Mouse (Mus musculus) monocyte, adult 5-6 weeks (primary cell): ENCODE results near the gene Ssbp4. TPM values are rescaled to one million over a fixed set of nuclear protein-coding genes. Genes with fewer than 3 reads are reported as not detected.

Source experiments
- ATAC-seq: fragments of 153-309, 156-312 bp; replicated peaks from 2 replicates; pipeline ENCODE4 v1.8.0; 2017; ENCODE audit warnings: mild to moderate bottlenecking; ENCODE audit not compliant: low TSS enrichment, insufficient number of reproducible peaks, severe bottlenecking, poor library complexity, low FRiP score
- total RNA-seq: library from RNA; stranded (forward); fragments of 200-1000, 200-491, 200-594 nt; gene quantifications from 3 replicates; pipeline ENCODE4 v1.2.3, GENCODE M21; 2017

Ssbp4 gene
- total RNA-seq, 1 experiment from 2014 or later, result 83.1 TPM

- ATAC-seq, result no peak
Observed at GRCm38 (mm10) chr8:70562802-70563201, 45.9 kb downstream of the Ssbp4 start.

- 0 out of 2 replicates have a peak, but pooled peaks have one; percentile 19 for ATAC-seq
Observed at GRCm38 (mm10) chr8:70561809-70562535, 46.7 kb downstream of the Ssbp4 start.

- no peak for ATAC-seq
Observed at GRCm38 (mm10) chr8:70561357-70561756, 47.3 kb downstream of the Ssbp4 start.

GRCm38 (mm10) chr8:70560564-70560963 lies 48.1 kb downstream of the Ssbp4 start:
- no peak for ATAC-seq

GRCm38 (mm10) chr8:70560096-70560495 lies 48.6 kb downstream of the Ssbp4 start:
- peak; percentile 56 for ATAC-seq

GRCm38 (mm10) chr8:70558983-70559382 lies 49.7 kb downstream of the Ssbp4 start:
- no peak for ATAC-seq

GRCm38 (mm10) chr8:70558334-70558733 lies 50.3 kb downstream of the Ssbp4 start:
- no peak for ATAC-seq

GRCm38 (mm10) chr8:70555079-70555747 lies 53.5 kb downstream of the Ssbp4 start:
- ATAC-seq, result no peak

GRCm38 (mm10) chr8:70553740-70554139 lies 54.9 kb downstream of the Ssbp4 start:
- no peak for ATAC-seq

GRCm38 (mm10) chr8:70552836-70553235 lies 55.8 kb downstream of the Ssbp4 start:
- ATAC-seq, result no peak

- ATAC-seq, result no peak
Observed at GRCm38 (mm10) chr8:70551558-70552161, 57.0 kb downstream of the Ssbp4 start.

GRCm38 (mm10) chr8:70549412-70550184 lies 59.1 kb downstream of the Ssbp4 start:
- no peak for ATAC-seq

- ATAC-seq, result no peak
Observed at GRCm38 (mm10) chr8:70547762-70548161, 60.9 kb downstream of the Ssbp4 start.

Other genes starting within 250 kb of the Ssbp4 start
- gene Comp, start 235.3 kb downstream of the Ssbp4 start, total RNA-seq, result 0.11 to 4.1 TPM (median 0.19 TPM) in 3 replicates
- gene Crtc1, start 169.3 kb downstream of the Ssbp4 start, total RNA-seq, result 1.8 to 7.0 TPM (median 6.5 TPM) in 3 replicates
- 3.3 to 8.3 TPM (median 3.4 TPM) in 3 replicates for gene Klhl26, start 131.9 kb downstream of the Ssbp4 start, total RNA-seq
- gene Tmem59l, start 121.5 kb downstream of the Ssbp4 start, total RNA-seq, result not detected in 3 replicates
- not detected in 3 replicates for gene Crlf1, start 115.7 kb downstream of the Ssbp4 start, total RNA-seq
- gene Rex1bd, start 102.1 kb downstream of the Ssbp4 start, total RNA-seq, result 16.6 to 32.7 TPM (median 26.1 TPM) in 3 replicates
- gene Uba52, start 98.1 kb downstream of the Ssbp4 start, total RNA-seq, result 1,178 to 1,886 TPM (median 1,315 TPM) in 3 replicates
- gene Fkbp8, start 81.1 kb downstream of the Ssbp4 start, total RNA-seq, result 147 to 174 TPM (median 173 TPM) in 3 replicates
- gene Kxd1, start 80.9 kb downstream of the Ssbp4 start, total RNA-seq, result 63.0 to 84.2 TPM (median 67.0 TPM) in 3 replicates
- gene Ell, start 69.4 kb downstream of the Ssbp4 start, total RNA-seq, result 13.9 to 16.9 TPM (median 15.1 TPM) in 3 replicates
- gene Isyna1, start 14.5 kb downstream of the Ssbp4 start, total RNA-seq, result 9.3 to 16.3 TPM (median 15.3 TPM) in 3 replicates
- gene Lrrc25, start 7.3 kb upstream of the Ssbp4 start, total RNA-seq, result 28.5 to 42.6 TPM (median 42.2 TPM) in 3 replicates
- gene Gdf15, start 23.6 kb upstream of the Ssbp4 start, total RNA-seq, result 0.19 to 3.8 TPM in 2 of 3 replicates, not detected in the other
- 2.3 to 4.9 TPM (median 3.3 TPM) in 3 replicates for gene Pgpep1, start 51.5 kb upstream of the Ssbp4 start, total RNA-seq
- gene Lsm4, start 64.4 kb upstream of the Ssbp4 start, total RNA-seq, result 69.1 to 93.3 TPM (median 80.9 TPM) in 3 replicates
- 131 to 182 TPM (median 168 TPM) in 3 replicates for gene Jund, start 90.1 kb upstream of the Ssbp4 start, total RNA-seq
- gene Iqcn, start 94.6 kb upstream of the Ssbp4 start, total RNA-seq, result 0.67 to 0.78 TPM in 2 of 3 replicates, not detected in the other
- gene Gm3336, start 109.7 kb upstream of the Ssbp4 start, total RNA-seq, result not detected in 3 replicates
- gene Pde4c, start 114.8 kb upstream of the Ssbp4 start, total RNA-seq, result 0.10 to 0.19 TPM in 2 of 3 replicates, not detected in the other
- gene Rab3a, start 145.8 kb upstream of the Ssbp4 start, total RNA-seq, result 0.85 to 5.4 TPM (median 2.5 TPM) in 3 replicates
- 2.0 to 11.3 TPM (median 4.8 TPM) in 3 replicates for gene Mpv17l2, start 152.1 kb upstream of the Ssbp4 start, total RNA-seq
- gene Pik3r2, start 167.8 kb upstream of the Ssbp4 start, total RNA-seq, result 5.5 to 12.7 TPM (median 10.3 TPM) in 3 replicates
- 9.6 to 28.2 TPM (median 11.6 TPM) in 3 replicates for gene Mast3, start 196.2 kb upstream of the Ssbp4 start, total RNA-seq
- 2.7 to 11.0 TPM (median 7.9 TPM) in 3 replicates for gene Il12rb1, start 199.6 kb upstream of the Ssbp4 start, total RNA-seq
- gene Arrdc2, start 230.8 kb upstream of the Ssbp4 start, total RNA-seq, result 24.6 to 27.9 TPM (median 26.7 TPM) in 3 replicates